Mouse (Mus musculus) midbrain, embryonic 12.5 days (tissue): Measurements from ENCODE around the gene Map4k4. TPM values are rescaled to one million over a fixed set of nuclear protein-coding genes. Genes with fewer than 3 reads are reported as not detected.

Experiments
- ATAC-seq: fragments of 200-750 bp; cut with Nextera tagmentation; 2 replicates; pipeline ENCODE4 v1.8.0; 2017; ENCODE audit warnings: low read depth, moderate TSS enrichment, moderate library complexity; ENCODE audit not compliant: low FRiP score
- H3K27ac ChIP-seq: fragments of 300-500 bp; sonication (generic); replicated peaks from 2 replicates; pipeline ENCODE4 v1.5.1; 2016; ENCODE audit warnings: mild to moderate bottlenecking
- H3K27me3 ChIP-seq: fragments of 300-500 bp; sonication (generic); 2 replicates; pipeline ENCODE4 v1.6.1; 2016; ENCODE audit warnings: mild to moderate bottlenecking
- H3K36me3 ChIP-seq: fragments of 300-500 bp; sonication (generic); 2 replicates; pipeline ENCODE4 v1.6.1; 2016
- H3K4me1 ChIP-seq: fragments of 300-500 bp; sonication (generic); 2 replicates; pipeline ENCODE4 v1.6.1; 2016
- H3K4me2 ChIP-seq: fragments of 300-500 bp; sonication (generic); replicated peaks from 2 replicates; pipeline ENCODE4 v1.6.1; 2016; ENCODE audit warnings: mild to moderate bottlenecking, moderate library complexity
- H3K4me3 ChIP-seq: fragments of 300-500 bp; sonication (generic); 2 replicates; pipeline ENCODE4 v1.5.1; 2016; ENCODE audit warnings: mild to moderate bottlenecking
- H3K9ac ChIP-seq: fragments of 300-500 bp; sonication (generic); replicated peaks from 2 replicates; pipeline ENCODE4 v1.6.1; 2016; ENCODE audit warnings: mild to moderate bottlenecking, moderate library complexity
- H3K9me3 ChIP-seq: fragments of 300-500 bp; sonication (generic); 2 replicates; pipeline ENCODE4 v1.6.1; 2016; ENCODE audit warnings: mild to moderate bottlenecking
- WGBS: fragments of 180-500 bp; shearing (Covaris S2); methylation state at CpG from one replicate; pipeline ENCODE4 v1.1.7; 2016; 5-methylcytosine and 5-hydroxymethylcytosine counted together
- polyA plus RNA-seq: library from polyadenylated mRNA; unstranded; fragments of >200 nt; fragmentation: Nextera tagmentation; extraction: Ambion mirVana; gene quantifications from 2 replicates; pipeline ENCODE4 v1.2.1, GENCODE M21; 2016

Gene Map4k4
- polyA plus RNA-seq: 68.8 and 71.5 TPM in 2 replicates

- Histone ChIP-seq H3K36me3 (peaks cover 14% of the 10 kb centered on the region), H3K9me3 (no peaks in the 10 kb centered on the region), H3K4me3 (peak within 1 kb of the TSS; percentile 95), H3K27ac (peak within 1 kb of the TSS; percentile 99), H3K4me1 (peaks cover 43% of the 10 kb centered on the region), H3K9ac (peak within 1 kb of the TSS; percentile 100), H3K4me2 (peak within 1 kb of the TSS; percentile 83), H3K27me3 (peaks cover 12% of the 10 kb centered on the region; the same call in 1 of the 2 replicates)
- under 1% methylated on average over 75 of the region's 97 CpGs for WGBS
- peak; percentile 90 for ATAC-seq
These were observed at the start of gene Map4k4 for GRCm38 (mm10) chr1:39900181-39901005. Gene Map4k4 (plus strand): TSS chr1:39900913.

GRCm38 (mm10) chr1:39855949-39856348 lies 44.8 kb upstream of the Map4k4 start:
- H3K4me3 ChIP-seq: no peak overlapping the region
- no peak overlapping the region for H3K9ac ChIP-seq
- H3K27me3 ChIP-seq: no peaks in the 10 kb centered on the region; the same call in 1 of the 2 replicates
- no peaks in the 10 kb centered on the region for H3K4me1 ChIP-seq
- no peak for ATAC-seq
- no peaks in the 10 kb centered on the region for H3K9me3 ChIP-seq
- H3K4me2 ChIP-seq: no peak overlapping the region
- 82% methylated on average over 6 of the region's 6 CpGs for WGBS
- no peak overlapping the region for H3K27ac ChIP-seq
- H3K36me3 ChIP-seq: no peaks in the 10 kb centered on the region

DNA sequence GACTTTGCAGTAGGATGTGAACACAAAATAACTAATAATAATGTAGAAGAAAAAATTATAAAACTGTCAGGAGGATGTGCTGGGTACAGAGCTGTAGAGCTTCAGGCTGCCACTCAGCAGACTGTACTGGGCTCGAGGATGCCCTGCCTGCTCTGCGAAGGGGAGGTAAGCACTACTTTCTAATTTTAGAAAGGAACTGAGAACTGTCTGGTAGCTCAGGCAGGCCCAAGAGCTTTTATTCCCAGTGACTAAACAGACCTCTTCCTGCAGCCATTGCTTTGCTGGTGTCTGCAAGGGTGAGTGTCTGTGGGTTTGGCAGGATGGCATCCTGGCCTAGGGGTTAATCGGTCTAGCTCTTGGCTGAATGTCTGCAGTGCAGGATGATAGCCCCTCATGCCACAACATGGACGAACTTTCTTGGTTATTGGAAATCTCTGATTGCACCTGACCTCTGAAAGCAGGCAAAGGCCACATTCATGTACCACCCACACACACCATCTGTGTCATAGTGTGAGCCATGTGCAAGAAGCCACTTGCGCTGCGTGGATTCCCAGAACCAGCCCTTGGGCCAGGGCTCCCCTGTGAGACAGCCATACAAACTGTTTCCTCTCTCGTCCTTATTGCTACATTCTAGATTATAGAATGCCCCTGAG lies 43.8 kb upstream of the Map4k4 start:
- H3K36me3 ChIP-seq: no peaks in the 10 kb centered on the region
- no peaks in the 10 kb centered on the region for H3K9me3 ChIP-seq
- no peaks in the 10 kb centered on the region for H3K27me3 ChIP-seq
- no peak overlapping the region for H3K4me3 ChIP-seq
- H3K4me1 ChIP-seq: no peaks in the 10 kb centered on the region
- no peak overlapping the region for H3K27ac ChIP-seq
- no peak overlapping the region for H3K9ac ChIP-seq
- no peak for ATAC-seq
- no peak overlapping the region for H3K4me2 ChIP-seq
- 84% methylated on average over 7 of the region's 7 CpGs for WGBS

DNA sequence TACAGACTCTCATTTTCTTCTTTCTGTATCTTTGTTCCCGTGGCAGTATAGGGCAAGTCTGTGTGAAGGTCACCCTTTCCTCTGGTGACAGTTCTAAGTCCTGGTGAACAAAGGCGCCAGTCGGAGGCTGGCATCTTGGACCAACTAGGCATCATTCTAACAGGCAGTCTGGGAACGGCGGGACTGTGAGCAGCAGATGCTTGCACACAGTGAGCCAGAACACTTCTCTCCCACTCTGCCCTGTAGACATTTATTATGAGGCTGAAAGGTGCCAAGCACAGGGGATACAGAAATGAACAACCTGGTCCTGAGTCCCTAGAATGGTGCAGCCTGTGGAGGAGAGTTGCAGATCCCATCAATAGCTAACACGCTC lies 43.3 kb upstream of the Map4k4 start:
- Histone ChIP-seq H3K9me3 (no peaks in the 10 kb centered on the region), H3K9ac (no peak overlapping the region), H3K27ac (no peak overlapping the region), H3K4me3 (no peak overlapping the region), H3K4me1 (no peaks in the 10 kb centered on the region), H3K36me3 (no peaks in the 10 kb centered on the region), H3K27me3 (no peaks in the 10 kb centered on the region), H3K4me2 (no peak overlapping the region)
- 87% methylated on average over 6 of the region's 6 CpGs for WGBS
- no peak for ATAC-seq

GRCm38 (mm10) chr1:39859213-39859612 lies 41.5 kb upstream of the Map4k4 start:
- no peak overlapping the region for H3K4me2 ChIP-seq
- no peaks in the 10 kb centered on the region for H3K27me3 ChIP-seq
- 42% methylated on average over 6 of the region's 6 CpGs for WGBS
- H3K4me3 ChIP-seq: no peak overlapping the region
- H3K36me3 ChIP-seq: no peaks in the 10 kb centered on the region
- H3K27ac ChIP-seq: no peak overlapping the region
- H3K9me3 ChIP-seq: no peaks in the 10 kb centered on the region
- no peaks in the 10 kb centered on the region for H3K4me1 ChIP-seq
- no peak overlapping the region for H3K9ac ChIP-seq
- ATAC-seq: no peak

DNA sequence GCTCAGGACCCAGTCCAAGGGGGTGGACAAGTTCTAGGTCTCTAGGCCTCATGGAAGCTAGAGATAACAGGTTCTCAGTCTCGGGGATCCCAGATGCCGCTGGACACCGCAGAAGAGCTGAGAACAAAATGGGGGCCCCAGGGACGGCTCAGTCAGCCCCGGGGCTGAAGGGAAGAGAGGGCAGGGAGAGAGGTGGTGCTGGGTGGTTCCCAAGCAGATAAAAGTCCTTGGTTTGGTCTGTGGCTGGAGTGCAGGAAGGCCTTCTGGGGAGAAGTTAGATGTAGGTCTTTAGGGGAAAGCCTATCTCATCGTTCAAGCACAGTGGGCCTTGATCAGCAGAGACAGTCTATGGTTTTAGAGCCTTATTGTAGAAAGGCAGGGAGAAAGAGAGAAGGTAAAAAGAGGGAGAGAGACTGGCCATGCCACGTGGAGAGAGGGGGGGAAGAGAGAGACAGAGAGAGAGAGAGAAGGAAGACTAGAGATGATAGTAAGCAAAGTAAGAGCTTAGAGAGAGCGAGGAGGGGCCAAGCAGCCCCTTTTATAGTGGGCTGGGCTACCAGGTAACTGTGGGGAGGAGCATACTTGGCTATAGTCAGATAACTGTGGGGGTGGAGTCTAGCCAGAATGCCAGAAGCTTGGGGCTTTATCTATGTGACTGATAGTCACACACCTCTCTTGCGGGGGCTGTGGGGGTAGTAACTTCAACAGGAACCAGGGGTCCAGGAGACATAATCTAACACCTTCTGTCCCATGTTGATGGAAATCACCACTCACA lies 34.2 kb upstream of the Map4k4 start:
- no peaks in the 10 kb centered on the region for H3K27me3 ChIP-seq
- no peak for ATAC-seq
- no peak overlapping the region for H3K9ac ChIP-seq
- no peaks in the 10 kb centered on the region for H3K9me3 ChIP-seq
- 90% methylated on average over 9 of the region's 9 CpGs for WGBS
- H3K4me2 ChIP-seq: no peak overlapping the region
- H3K27ac ChIP-seq: no peak overlapping the region
- no peaks in the 10 kb centered on the region for H3K36me3 ChIP-seq
- H3K4me3 ChIP-seq: no peak overlapping the region
- peaks cover 16% of the 10 kb centered on the region for H3K4me1 ChIP-seq

DNA sequence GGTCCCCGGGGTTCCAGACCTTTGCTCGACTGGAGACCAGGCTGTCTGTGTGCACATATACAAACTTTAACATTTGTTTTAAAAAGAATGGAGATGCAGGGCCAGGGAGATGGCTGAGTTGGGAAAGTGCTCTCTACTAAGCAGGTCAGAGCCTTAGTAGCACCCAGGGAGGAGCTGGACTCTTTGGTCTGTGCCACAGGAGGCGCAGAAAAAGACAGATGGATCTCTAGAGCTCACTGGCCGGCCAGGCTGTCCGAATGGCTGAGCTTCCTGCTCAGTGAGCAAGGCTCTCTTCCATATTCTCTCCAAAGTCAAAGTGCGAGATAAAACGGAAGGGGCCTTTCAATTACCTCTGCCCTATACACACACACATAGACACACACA lies 33.6 kb upstream of the Map4k4 start:
- H3K4me2 ChIP-seq: no peak overlapping the region
- no peak for ATAC-seq
- WGBS: 86% methylated on average over 7 of the region's 7 CpGs

DNA sequence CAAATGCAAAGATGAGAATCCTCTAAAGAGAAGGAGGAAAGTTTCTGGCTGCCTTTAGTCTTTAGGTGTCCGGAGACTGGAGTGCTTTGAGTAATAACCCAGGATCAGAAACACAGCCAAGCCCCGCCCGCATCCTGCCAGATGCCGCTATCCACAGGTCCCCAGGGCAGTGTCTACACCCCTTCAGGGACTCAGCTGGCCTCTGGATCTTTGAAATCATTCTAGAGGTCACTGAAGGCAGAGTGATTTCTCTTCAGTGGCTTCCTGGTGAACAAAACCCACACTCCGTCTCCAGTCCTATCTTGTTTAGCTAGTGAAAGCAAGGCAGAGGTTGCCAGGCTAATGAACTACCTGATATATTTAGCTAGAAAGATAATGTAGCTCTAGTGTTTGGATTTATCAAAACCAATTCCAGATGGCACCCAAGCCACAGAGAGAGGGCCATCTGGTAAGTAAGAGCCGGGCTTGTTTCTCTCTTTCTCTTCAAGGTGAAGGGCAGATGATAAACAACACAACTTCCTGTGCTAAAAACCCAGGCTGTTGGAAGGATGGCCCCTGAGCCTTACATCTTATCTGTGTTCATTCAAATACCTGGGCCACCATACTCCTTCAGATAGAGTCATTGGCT lies 32.6 kb upstream of the Map4k4 start:
- Histone ChIP-seq H3K27me3 (no peaks in the 10 kb centered on the region), H3K36me3 (no peaks in the 10 kb centered on the region), H3K27ac (no peak overlapping the region), H3K9ac (no peak overlapping the region), H3K4me1 (peaks cover 16% of the 10 kb centered on the region), H3K9me3 (no peaks in the 10 kb centered on the region), H3K4me3 (no peak overlapping the region), H3K4me2 (no peak overlapping the region)
- no peak for ATAC-seq
- 60% methylated on average over 6 of the region's 6 CpGs for WGBS

More for the DNA sequence above, 33.6 kb upstream of the Map4k4 start:
- no peaks in the 10 kb centered on the region for H3K36me3 ChIP-seq
- H3K9ac ChIP-seq: no peak overlapping the region
- no peaks in the 10 kb centered on the region for H3K27me3 ChIP-seq
- H3K4me1 ChIP-seq: peaks cover 16% of the 10 kb centered on the region
- no peaks in the 10 kb centered on the region for H3K9me3 ChIP-seq
- H3K27ac ChIP-seq: no peak overlapping the region
- H3K4me3 ChIP-seq: no peak overlapping the region

- 64% methylated on average over 10 of the region's 10 CpGs for WGBS
- no peak overlapping the region for H3K4me3 ChIP-seq
- no peak overlapping the region for H3K27ac ChIP-seq
- H3K36me3 ChIP-seq: no peaks in the 10 kb centered on the region
- no peak overlapping the region for H3K9ac ChIP-seq
- no peak overlapping the region for H3K4me2 ChIP-seq
- H3K9me3 ChIP-seq: no peaks in the 10 kb centered on the region
- peaks cover 16% of the 10 kb centered on the region for H3K4me1 ChIP-seq
- no peak for ATAC-seq
- no peaks in the 10 kb centered on the region for H3K27me3 ChIP-seq
These were observed 31.7 kb upstream of the Map4k4 start for GRCm38 (mm10) chr1:39868825-39869571.

- no peaks in the 10 kb centered on the region for H3K27me3 ChIP-seq
- no peaks in the 10 kb centered on the region for H3K9me3 ChIP-seq
- ATAC-seq: no peak
- peaks cover 16% of the 10 kb centered on the region for H3K4me1 ChIP-seq
- no peak overlapping the region for H3K9ac ChIP-seq
- WGBS: 67% methylated on average over 12 of the region's 12 CpGs
- H3K4me2 ChIP-seq: no peak overlapping the region
- H3K27ac ChIP-seq: no peak overlapping the region
- no peaks in the 10 kb centered on the region for H3K36me3 ChIP-seq
- no peak overlapping the region for H3K4me3 ChIP-seq
These were observed 31.0 kb upstream of the Map4k4 start for GRCm38 (mm10) chr1:39869721-39870201.

GRCm38 (mm10) chr1:39877981-39878380 lies 22.7 kb upstream of the Map4k4 start:
- Histone ChIP-seq H3K4me1 (no peaks in the 10 kb centered on the region), H3K36me3 (no peaks in the 10 kb centered on the region), H3K27ac (no peak overlapping the region), H3K9ac (no peak overlapping the region), H3K9me3 (no peaks in the 10 kb centered on the region), H3K27me3 (no peaks in the 10 kb centered on the region), H3K4me3 (no peak overlapping the region), H3K4me2 (no peak overlapping the region)
- ATAC-seq: no peak
- WGBS: 74% methylated on average over 3 of the region's 3 CpGs
